Mouse (Mus musculus): ENCODE data around the gene Vps37c.

- TF ChIP-seq CTCF (conservative IDR thresholded peaks at IDR 0.05; ENCODE audit: low read length) (no peak), POU5F1 (IDR thresholded peaks at IDR 0.05; ENCODE audit: borderline replicate concordance, low read length) (no peak), NANOG (IDR thresholded peaks at IDR 0.05; ENCODE audit: borderline replicate concordance, low read length) (no peak)
These were observed 3.1 kb downstream of the Vps37c start for GRCm38 (mm10) chr19:10691660-10692059.
